Mouse (Mus musculus): ENCODE data around the gene Naf1. TPM values are rescaled to one million over a fixed set of nuclear protein-coding genes. Genes with fewer than 3 reads are reported as not detected.

The Naf1 gene
- polyA plus RNA-seq, 1 experiment from 2014 or later: 5.6 TPM

DNA sequence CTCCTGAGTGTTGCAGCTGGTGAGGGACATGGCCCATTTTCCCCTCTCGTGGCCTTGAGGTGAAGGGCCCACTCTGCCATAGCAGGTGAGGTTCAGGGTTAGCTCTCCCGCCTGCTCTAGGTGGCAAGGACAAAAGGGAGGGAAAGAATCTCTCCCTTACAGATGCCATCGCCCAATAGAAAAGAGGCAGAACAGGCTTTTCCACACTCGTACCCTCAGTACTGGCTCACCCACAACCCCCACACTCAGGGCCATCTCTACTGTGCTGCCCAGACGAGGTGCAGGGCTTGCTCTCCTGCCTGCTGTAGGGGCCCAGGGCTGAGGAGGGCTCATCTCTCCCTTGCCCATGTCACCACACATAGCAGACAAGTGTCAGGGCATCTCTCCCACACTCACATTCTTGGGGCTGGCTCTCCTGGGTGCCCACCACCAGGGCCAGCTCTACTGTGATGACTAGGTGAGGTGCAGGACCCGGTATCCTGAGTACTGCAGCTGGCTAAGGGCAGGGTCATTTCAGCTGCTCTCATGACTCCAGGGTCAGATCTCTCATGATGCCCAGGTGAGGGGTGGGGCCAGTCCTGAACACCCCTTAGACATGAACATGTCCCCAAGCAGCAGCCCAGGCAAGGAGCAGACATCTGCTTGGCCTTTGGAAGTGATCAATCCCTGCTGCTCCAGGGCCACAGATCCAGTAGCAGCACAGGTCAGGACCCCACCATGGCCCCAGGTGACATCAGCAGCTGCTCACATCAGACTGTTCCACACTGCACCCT is 57.9 kb downstream of the Naf1 start:
- Histone ChIP-seq H3K27me3 (ENCODE audit: control insufficient read depth, insufficient read depth, low read length) (no peaks in the 10 kb centered on the region), H3K9ac (replicated peaks; ENCODE audit: low read length) (no peak overlapping the region), H3K4me1 (ENCODE audit: control insufficient read depth, insufficient read depth, low read length) (no peaks in the 10 kb centered on the region), H3K4me2 (ENCODE audit: low read depth, low read length) (no peak overlapping the region), H3K27ac (replicated peaks; ENCODE audit: low read depth, low read length) (no peak overlapping the region), H3K9me3 (replicated peaks; ENCODE audit: control insufficient read depth, low read length) (no peaks in the 10 kb centered on the region), H3K36me3 (replicated peaks; ENCODE audit: control insufficient read depth, insufficient read depth, low read depth, low read length) (no peaks in the 10 kb centered on the region), H3K4me3 (ENCODE audit: low read depth, low read length) (no peak overlapping the region)
- WGBS: 69% methylated on average over 6 of the region's 6 CpGs
- ATAC-seq (replicated peaks; ENCODE audit: insufficient number of reproducible peaks, low FRiP score, low TSS enrichment, low read depth) (peak; percentile 65; the same call in 1 of the 2 replicates), DNase-seq (ENCODE audit: low spot score) (no peak)

DNA sequence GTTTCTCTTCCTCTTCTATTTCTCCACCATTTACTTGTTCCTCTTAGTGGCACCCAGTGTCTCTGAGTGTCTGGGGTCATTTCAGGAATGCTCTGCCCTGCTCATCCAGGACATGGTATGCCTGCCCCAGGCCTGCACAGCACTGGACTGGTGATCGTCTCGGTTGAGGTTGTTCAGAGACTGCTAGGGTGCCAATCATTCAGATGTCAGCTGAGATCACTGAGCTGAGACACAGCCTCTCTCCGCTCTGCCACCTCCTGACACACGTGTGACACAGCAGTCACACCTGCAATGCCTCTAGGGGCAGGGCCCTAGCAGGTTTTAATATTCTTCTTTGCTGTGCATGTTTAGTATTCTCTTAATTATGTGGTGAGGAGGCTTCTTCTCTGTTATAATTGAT is 58.5 kb downstream of the Naf1 start:
- Histone ChIP-seq H3K9me3 (replicated peaks; ENCODE audit: control insufficient read depth, low read length) (no peaks in the 10 kb centered on the region), H3K36me3 (replicated peaks; ENCODE audit: control insufficient read depth, insufficient read depth, low read depth, low read length) (no peaks in the 10 kb centered on the region), H3K9ac (replicated peaks; ENCODE audit: low read length) (no peak overlapping the region), H3K27me3 (ENCODE audit: control insufficient read depth, insufficient read depth, low read length) (no peaks in the 10 kb centered on the region), H3K4me3 (ENCODE audit: low read depth, low read length) (no peak overlapping the region), H3K4me1 (ENCODE audit: control insufficient read depth, insufficient read depth, low read length) (no peaks in the 10 kb centered on the region), H3K4me2 (ENCODE audit: low read depth, low read length) (no peak overlapping the region), H3K27ac (replicated peaks; ENCODE audit: low read depth, low read length) (no peak overlapping the region)
- no peak for DNase-seq (ENCODE audit: low spot score)
- 53% methylated on average over 4 of the region's 4 CpGs for WGBS
- no peak for ATAC-seq (replicated peaks; ENCODE audit: insufficient number of reproducible peaks, low FRiP score, low TSS enrichment, low read depth)

DNA sequence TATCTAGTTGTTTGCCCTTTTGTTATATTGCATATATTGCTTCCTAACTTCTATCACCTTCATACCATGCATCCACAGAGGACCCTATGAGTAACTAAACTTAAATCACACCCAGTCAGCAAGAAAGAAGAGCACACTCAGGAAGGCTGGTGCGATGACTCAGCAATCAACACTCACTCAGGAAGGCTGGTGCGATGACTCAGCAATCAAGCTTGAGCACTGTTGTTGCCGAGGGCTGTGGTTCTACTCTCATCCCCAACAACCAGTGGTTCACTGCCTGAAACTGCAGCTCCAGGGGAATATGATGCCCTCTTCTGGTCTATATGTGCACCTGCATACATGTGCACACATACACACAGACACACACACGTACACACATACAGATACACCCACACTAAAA is 73.7 kb downstream of the Naf1 start:
- Histone ChIP-seq H3K4me2 (ENCODE audit: low read depth, low read length) (no peak overlapping the region), H3K27ac (replicated peaks; ENCODE audit: low read depth, low read length) (no peak overlapping the region), H3K4me1 (ENCODE audit: control insufficient read depth, insufficient read depth, low read length) (no peaks in the 10 kb centered on the region), H3K36me3 (replicated peaks; ENCODE audit: control insufficient read depth, insufficient read depth, low read depth, low read length) (no peaks in the 10 kb centered on the region), H3K4me3 (ENCODE audit: low read depth, low read length) (no peak overlapping the region), H3K9me3 (replicated peaks; ENCODE audit: control insufficient read depth, low read length) (no peaks in the 10 kb centered on the region), H3K27me3 (ENCODE audit: control insufficient read depth, insufficient read depth, low read length) (no peaks in the 10 kb centered on the region), H3K9ac (replicated peaks; ENCODE audit: low read length) (no peak overlapping the region)
- no peak for DNase-seq (ENCODE audit: low spot score)
- no peak; the same call in 1 of the 2 replicates for ATAC-seq (replicated peaks; ENCODE audit: insufficient number of reproducible peaks, low FRiP score, low TSS enrichment, low read depth)
- 91% methylated on average over 4 of the region's 4 CpGs for WGBS

DNA sequence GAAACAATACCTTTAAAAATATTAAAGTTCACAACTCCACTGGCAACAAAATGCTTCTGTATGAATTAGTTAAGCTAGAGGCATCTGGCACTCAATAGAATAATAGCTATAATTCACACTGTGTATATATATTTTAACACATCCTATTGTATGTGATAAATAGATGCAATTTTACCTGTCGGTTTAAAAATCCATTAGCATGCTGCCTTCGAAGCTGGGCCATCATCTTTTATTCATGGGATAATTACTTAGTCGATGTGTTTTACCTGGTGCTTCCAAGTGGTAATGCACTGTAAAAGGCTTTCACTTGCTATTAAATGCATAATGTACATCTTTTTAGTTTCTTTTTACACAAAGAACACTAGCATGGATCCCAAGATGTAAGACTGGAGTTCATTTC is 76.2 kb downstream of the Naf1 start:
- H3K36me3 ChIP-seq (replicated peaks; ENCODE audit: control insufficient read depth, insufficient read depth, low read depth, low read length): no peaks in the 10 kb centered on the region
- no peak overlapping the region for H3K4me3 ChIP-seq (ENCODE audit: low read depth, low read length)
- WGBS: 83% methylated on average over 3 of the region's 3 CpGs
- H3K4me2 ChIP-seq (ENCODE audit: low read depth, low read length): no peak overlapping the region
- no peak for DNase-seq (ENCODE audit: low spot score)
- no peaks in the 10 kb centered on the region for H3K4me1 ChIP-seq (ENCODE audit: control insufficient read depth, insufficient read depth, low read length)
- H3K27ac ChIP-seq (replicated peaks; ENCODE audit: low read depth, low read length): no peak overlapping the region
- no peaks in the 10 kb centered on the region for H3K9me3 ChIP-seq (replicated peaks; ENCODE audit: control insufficient read depth, low read length)
- no peaks in the 10 kb centered on the region for H3K27me3 ChIP-seq (ENCODE audit: control insufficient read depth, insufficient read depth, low read length)
- no peak overlapping the region for H3K9ac ChIP-seq (replicated peaks; ENCODE audit: low read length)
- ATAC-seq (replicated peaks; ENCODE audit: insufficient number of reproducible peaks, low FRiP score, low TSS enrichment, low read depth): no peak

Other genes with a start within 250 kb of the Naf1 start
- gene Npy5r, start 172.1 kb upstream of the Naf1 start, polyA plus RNA-seq (2014; fragmentation: Nextera tagmentation; extraction: Ambion mirVana): not detected in 2 replicates
- gene Npy1r, start 163.0 kb upstream of the Naf1 start, polyA plus RNA-seq (2014; fragmentation: Nextera tagmentation; extraction: Ambion mirVana): 0.77 and 1.8 TPM in 2 replicates

All from embryonic facial prominence, embryonic 11.5 days (tissue).